8 mouse cellular contexts compared by ENCODE assay signal in the genomic region with DNA sequence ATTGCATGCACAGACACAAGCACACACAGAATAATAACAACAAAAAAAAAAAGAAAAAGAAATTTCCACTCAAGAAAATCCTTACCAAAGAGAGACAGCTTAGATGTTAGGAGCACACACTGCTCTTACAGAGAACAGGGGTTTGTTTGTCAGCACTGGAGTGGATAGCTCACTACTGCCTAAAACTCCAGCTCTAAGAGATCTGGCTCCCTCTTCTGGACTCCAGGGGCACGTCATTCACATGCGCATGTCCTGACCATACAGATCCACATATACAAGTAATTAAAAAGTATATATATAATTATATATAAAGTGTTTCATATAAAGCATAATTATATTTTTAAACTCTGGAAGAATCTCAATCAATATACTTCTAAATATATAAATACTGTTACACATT.
DNase-seq lines count a peak whose midpoint lies in the region; TF ChIP-seq lines count a peak whose summit lies in the region.
"Had no signal": no experiment of that assay in that cellular context is flagged by ENCODE, and none has a peak within 500 bp of the region (broad histone marks: within the 10 kb centered on the region; RNA-seq: fewer than 3 reads in every experiment).

No protein-coding gene starts in this region.

- H3K4me3 ChIP-seq in ES-E14 (ENCODE audit: insufficient read depth in 1 of 2, low read depth in 1 of 2, low read length in 2 of 2, poor library complexity in 1 of 2, severe bottlenecking in 1 of 2): no peak overlapping the region
- H3K4me3 ChIP-seq: stomach, embryonic 15.5 days had no signal

- no peak overlapping the region for H3K9ac ChIP-seq in ES-E14 (ENCODE audit: insufficient read depth, low read depth, low read length, poor library complexity, severe bottlenecking)
- H3K9ac ChIP-seq: stomach, embryonic 15.5 days had no signal

- H3K9me3 ChIP-seq in ES-E14 (ENCODE audit: control insufficient read depth, insufficient read depth, low read depth, low read length): no peaks in the 10 kb centered on the region
- H3K9me3 ChIP-seq: stomach, embryonic 15.5 days had no signal

- no peaks in the 10 kb centered on the region for H3K36me3 ChIP-seq in ES-E14 (ENCODE audit: control insufficient read depth, insufficient read depth, low read length, poor library complexity, severe bottlenecking)
- H3K36me3 ChIP-seq: stomach, embryonic 15.5 days had no signal

- no peak overlapping the region for H3K27ac ChIP-seq in ES-E14 (ENCODE audit: insufficient read depth, low read depth, low read length, poor library complexity, severe bottlenecking)
- H3K27ac ChIP-seq: stomach, embryonic 15.5 days had no signal

- H3K4me1 ChIP-seq in ES-E14 (ENCODE audit: control insufficient read depth in 2 of 2, insufficient read depth in 2 of 2, low read length in 2 of 2, poor library complexity in 1 of 2): no peaks in the 10 kb centered on the region
- H3K4me1 ChIP-seq: stomach, embryonic 15.5 days had no signal

- in situ Hi-C loops in ES-E14 (cut with MboI; ENCODE audit: low sequenced_read_pairs in 2 of 2, unreplicated experiment in 2 of 2): loop anchor here (10.0 to 25.0 kb wide), 2 partner anchors 484 to 487 kb away; no protein-coding TSS in a partner anchor

- peak; percentile 27 for DNase-seq in left cerebral cortex, adult 11 months (ENCODE audit: low spot score)
- no peak for DNase-seq in left cerebral cortex, adult 8-10 months (ENCODE audit: low spot score in 2 of 2)
- DNase-seq in ES-E14 (ENCODE audit: low read depth, low spot score): peak; percentile 26
- peak; percentile 32 for DNase-seq in adrenal gland, postnatal 10 days
- peak; percentile 6 for DNase-seq in kidney, postnatal 14 days
- DNase-seq in spleen, postnatal 10 days (ENCODE audit: low spot score in 2 of 2): no peak
- no peak for DNase-seq in T-cell, adult 2 months (ENCODE audit: low spot score)

TF ChIP-seq in ES-E14, 5 proteins besides CTCF, POLR2A, EP300 and RAD21:
- TF ChIP-seq ZC3H11A (IDR thresholded peaks at IDR 0.05; ENCODE audit: borderline replicate concordance, low read depth, low read length): peak; percentile 46; the same call in 1 of the 2 replicates
- TF ChIP-seq ZNF384 (IDR thresholded peaks at IDR 0.05; ENCODE audit: low read depth, low read length): no peak

Comparison
In these comparisons a context has a peak if more than half of its experiments do, and no peak if none do; other contexts are left out.
1. DNase-seq: peak in left cerebral cortex, adult 11 months (single experiment), ES-E14 (single experiment), adrenal gland, postnatal 10 days (single experiment) and kidney, postnatal 14 days (single experiment); none in left cerebral cortex, adult 8-10 months (0 of 2), spleen, postnatal 10 days (0 of 2) and T-cell, adult 2 months (single experiment).